In the genomic region with DNA sequence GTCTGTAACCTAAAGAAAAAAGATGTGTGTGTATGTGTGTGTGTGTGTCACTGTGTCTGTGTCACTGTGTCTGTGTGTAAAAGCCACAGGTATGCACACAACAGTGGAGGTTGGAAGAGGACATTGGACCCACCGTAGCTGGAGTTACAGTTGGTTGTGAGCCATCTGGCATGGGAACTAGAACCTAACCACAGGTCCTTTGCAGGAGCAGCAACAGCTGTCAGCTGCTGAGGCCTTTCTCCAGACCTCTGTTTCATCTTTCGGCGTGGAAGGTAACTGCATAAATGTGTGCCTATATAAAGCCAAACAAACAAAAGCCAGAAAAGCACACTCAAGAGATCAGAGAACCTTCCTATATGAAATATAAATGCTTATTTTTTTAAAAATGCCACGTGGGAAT, we compare ENCODE assay signal across 15 mouse cellular contexts.
A peak's percentile ranks its signal among the peaks of the same experiment; 100 is the strongest.
DNase-seq lines count a peak whose midpoint lies in the region; ATAC-seq lines count a peak whose summit lies in the region.
"Had no signal": no experiment of that assay in that cellular context is flagged by ENCODE, and none has a peak within 500 bp of the region (broad histone marks: within the 10 kb centered on the region; RNA-seq: fewer than 3 reads in every experiment).

No protein-coding gene starts in this region.

- peak; percentile 72 for DNase-seq in midbrain, embryonic 11.5 days (ENCODE audit: low spot score, missing footprints)
- peak; percentile 65 for DNase-seq in thymus, postnatal 25 days
- DNase-seq in lung, postnatal 36 days = no peak
- no peak for DNase-seq in adipocyte (ENCODE audit: low spot score)
- no peak for DNase-seq in gastrocnemius, postnatal 14 days
- DNase-seq: cerebellum, adult 11-12 months; right cerebral cortex, adult 18-20 months had no signal

- WGBS in midbrain, embryonic 11.5 days = 75% methylated on average over 4 of the region's 4 CpGs
- WGBS in midbrain, embryonic 15.5 days = 77% methylated on average over 4 of the region's 4 CpGs

- no peak overlapping the region for H3K4me2 ChIP-seq in midbrain, embryonic 11.5 days
- no peak overlapping the region for H3K4me2 ChIP-seq in midbrain, embryonic 15.5 days
- H3K4me2 ChIP-seq: forebrain, embryonic 12.5 days; limb, embryonic 13.5 days; lung, embryonic 15.5 days had no signal

- H3K4me3 ChIP-seq in midbrain, embryonic 11.5 days (ENCODE audit: low read depth, low read length) = no peak overlapping the region
- no peak overlapping the region for H3K4me3 ChIP-seq in midbrain, embryonic 15.5 days
- peak overlapping the region; percentile 53 for H3K4me3 ChIP-seq in megakaryocyte, embryonic 14.5 days (replicated peaks)
- H3K4me3 ChIP-seq: forebrain, embryonic 12.5 days; limb, embryonic 13.5 days; lung, embryonic 15.5 days; midbrain, embryonic 10.5 days had no signal

- no peaks in the 10 kb centered on the region for H3K27me3 ChIP-seq in midbrain, embryonic 11.5 days (ENCODE audit: control insufficient read depth, insufficient read depth, low read length)
- H3K27me3 ChIP-seq in midbrain, embryonic 15.5 days (replicated peaks) = no peaks in the 10 kb centered on the region
- H3K27me3 ChIP-seq in megakaryocyte, embryonic 14.5 days (replicated peaks) = no peaks in the 10 kb centered on the region
- H3K27me3 ChIP-seq: forebrain, embryonic 12.5 days; limb, embryonic 13.5 days; lung, embryonic 15.5 days; Patski had no signal

- H3K9ac ChIP-seq in midbrain, embryonic 11.5 days (ENCODE audit: low read length) = no peak overlapping the region
- no peak overlapping the region for H3K9ac ChIP-seq in midbrain, embryonic 15.5 days
- H3K9ac ChIP-seq: forebrain, embryonic 12.5 days; limb, embryonic 13.5 days; lung, embryonic 15.5 days had no signal

- no peaks in the 10 kb centered on the region for H3K4me1 ChIP-seq in midbrain, embryonic 11.5 days (ENCODE audit: control insufficient read depth, insufficient read depth, low read length)
- H3K4me1 ChIP-seq in midbrain, embryonic 15.5 days = 0 out of 2 replicates have a peak, but pooled peaks cover 4% of the 10 kb centered on the region
- H3K4me1 ChIP-seq in megakaryocyte, embryonic 14.5 days = peaks cover 64% of the 10 kb centered on the region
- H3K4me1 ChIP-seq: lung, embryonic 15.5 days; midbrain, embryonic 10.5 days had no signal

- H3K27ac ChIP-seq in midbrain, embryonic 11.5 days (ENCODE audit: low read depth, low read length) = no peak overlapping the region
- H3K27ac ChIP-seq in midbrain, embryonic 15.5 days = no peak overlapping the region
- H3K27ac ChIP-seq: forebrain, embryonic 12.5 days; limb, embryonic 13.5 days; lung, embryonic 15.5 days; midbrain, embryonic 10.5 days had no signal

- H3K36me3 ChIP-seq in midbrain, embryonic 11.5 days (ENCODE audit: control insufficient read depth, insufficient read depth, low read length) = no peaks in the 10 kb centered on the region
- no peaks in the 10 kb centered on the region for H3K36me3 ChIP-seq in midbrain, embryonic 15.5 days (replicated peaks)
- peaks cover 63% of the 10 kb centered on the region for H3K36me3 ChIP-seq in megakaryocyte, embryonic 14.5 days (replicated peaks; ENCODE audit: low read length)
- H3K36me3 ChIP-seq: forebrain, embryonic 12.5 days; limb, embryonic 13.5 days; lung, embryonic 15.5 days; midbrain, embryonic 10.5 days had no signal

- H3K9me3 ChIP-seq in midbrain, embryonic 11.5 days (ENCODE audit: control insufficient read depth, low read length) = no peaks in the 10 kb centered on the region
- H3K9me3 ChIP-seq in midbrain, embryonic 15.5 days = no peaks in the 10 kb centered on the region
- H3K9me3 ChIP-seq in megakaryocyte, embryonic 14.5 days = no peaks in the 10 kb centered on the region
- H3K9me3 ChIP-seq: forebrain, embryonic 12.5 days; limb, embryonic 13.5 days; lung, embryonic 15.5 days; midbrain, embryonic 10.5 days had no signal

- intact Hi-C loops in gastrocnemius, postnatal 14 days (cut with DNase I; ENCODE audit: low total_unique reads) = no loop called here

- no peak for ATAC-seq in midbrain, embryonic 11.5 days (ENCODE audit: low FRiP score)
- no peak for ATAC-seq in midbrain, embryonic 15.5 days (replicated peaks)
- peak; percentile 52 for ATAC-seq in common myeloid progenitor, adult 5-6 weeks (replicated peaks; ENCODE audit: low read depth, poor library complexity, severe bottlenecking)
- ATAC-seq: Patski had no signal

Comparison
In these comparisons a context has a peak if more than half of its experiments do, and no peak if none do; other contexts are left out.
1. DNase-seq: peak in midbrain, embryonic 11.5 days (single experiment) and thymus, postnatal 25 days (single experiment); none in lung, postnatal 36 days (single experiment), adipocyte (single experiment) and gastrocnemius, postnatal 14 days (single experiment).